Mouse (Mus musculus): ENCODE data around the gene Gps1.
"Not testable (repeated sequence)": the region's sequence is repeated elsewhere in the genome, so short reads cannot be mapped to it uniquely, and the experiment has no call there.

Gene Gps1

DNA sequence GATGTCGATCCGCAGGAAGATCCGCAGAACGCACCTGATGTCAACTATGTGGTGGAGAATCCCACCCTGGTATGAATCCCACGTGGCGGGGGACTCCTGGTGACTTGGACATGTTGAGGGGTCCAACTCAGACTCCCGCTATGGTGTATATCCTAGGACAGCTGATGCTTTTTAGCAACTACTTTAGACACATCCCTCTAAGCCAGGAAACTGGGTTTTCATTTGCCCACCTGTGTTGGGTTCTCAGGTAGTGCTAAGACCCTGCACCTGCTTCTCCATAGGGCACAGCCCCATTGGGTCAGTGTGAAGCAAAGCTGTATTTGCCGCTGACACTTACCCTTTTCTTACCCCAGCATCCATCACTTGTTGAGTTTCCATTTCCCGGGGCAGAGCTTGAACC, 1.1 kb downstream of the Gps1 start:
- no peak for DNase-seq (ENCODE audit: low read depth, low spot score)

DNA sequence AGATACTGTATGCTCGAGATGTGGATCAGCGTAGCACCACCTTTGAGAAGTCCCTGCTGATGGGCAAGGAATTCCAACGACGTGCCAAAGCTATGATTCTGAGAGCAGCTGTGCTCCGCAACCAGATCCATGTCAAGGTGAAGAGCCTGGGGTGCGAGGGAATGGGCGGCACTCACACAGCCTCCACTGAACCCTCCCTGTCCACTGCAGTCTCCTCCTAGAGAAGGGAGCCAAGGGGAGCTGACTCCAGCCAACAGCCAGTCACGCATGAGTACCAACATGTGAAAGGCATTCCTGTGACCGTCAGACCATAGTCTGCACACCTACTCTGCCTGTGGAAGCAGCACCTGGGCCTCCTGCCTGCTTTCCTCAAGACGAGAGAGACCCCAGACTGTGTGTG, 4.4 kb downstream of the Gps1 start:
- DNase-seq (ENCODE audit: low read depth, low spot score), result not testable (repeated sequence)

DNA sequence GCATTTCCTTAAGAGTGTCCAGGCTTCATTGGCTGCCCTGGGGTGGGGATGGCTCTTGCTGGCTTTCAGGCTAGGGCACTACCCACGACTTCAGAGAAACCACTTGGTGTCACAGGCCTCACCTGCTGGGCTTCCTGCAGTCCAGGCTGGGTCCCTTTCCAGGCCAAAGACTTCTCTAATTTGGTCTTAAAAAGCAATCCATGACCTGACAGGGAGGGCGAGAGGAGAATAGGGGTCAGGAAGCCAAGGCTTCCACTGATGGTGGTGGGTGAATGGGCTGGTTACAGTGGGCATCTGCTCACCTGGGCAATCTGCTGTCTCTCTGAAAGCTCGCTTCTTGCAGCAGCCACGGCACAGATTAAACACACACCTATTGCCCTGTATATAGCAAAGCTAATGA, 5.3 kb downstream of the Gps1 start:
- no peak for DNase-seq (ENCODE audit: low read depth, low spot score)

DNA sequence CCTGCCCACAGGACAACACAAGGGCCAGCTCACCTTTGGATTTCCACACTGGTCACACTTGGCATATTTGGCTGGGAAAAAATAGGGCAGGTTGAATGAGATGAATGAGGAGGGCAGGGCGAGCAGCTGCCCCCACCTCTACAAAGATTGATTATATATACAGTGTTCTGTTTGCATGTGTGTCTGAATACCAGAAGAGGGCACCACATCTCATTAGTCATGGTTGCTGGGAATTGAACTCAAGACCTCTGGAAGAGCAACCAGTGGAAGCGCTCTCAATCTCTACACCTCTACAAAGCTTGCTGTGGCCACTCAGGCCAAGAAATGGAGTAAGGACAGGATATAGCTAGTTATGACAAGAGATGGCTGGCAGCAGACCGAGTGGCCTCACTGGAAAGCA, 5.7 kb downstream of the Gps1 start:
- no peak for DNase-seq (ENCODE audit: low read depth, low spot score)

DNA sequence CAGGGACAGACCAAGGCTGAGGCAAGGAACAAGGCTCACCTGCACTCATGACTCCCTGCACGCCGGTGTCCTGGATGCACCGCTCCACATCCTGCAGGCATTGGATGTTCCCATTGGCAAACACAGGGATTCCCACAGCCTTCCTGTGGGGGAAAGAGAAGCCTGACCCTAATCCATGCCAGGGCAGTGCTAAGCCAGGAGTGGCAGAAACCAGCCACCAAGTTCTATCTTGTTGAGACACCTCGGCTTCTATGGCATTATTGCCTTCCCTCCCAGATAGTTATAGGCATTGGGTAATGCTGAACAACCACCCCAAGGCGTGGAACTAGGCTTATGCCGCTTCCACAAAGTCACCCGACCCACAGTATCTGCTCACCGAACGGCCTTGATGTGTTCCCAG, 8.6 kb downstream of the Gps1 start:
- no peak for DNase-seq (ENCODE audit: low read depth, low spot score)

DNA sequence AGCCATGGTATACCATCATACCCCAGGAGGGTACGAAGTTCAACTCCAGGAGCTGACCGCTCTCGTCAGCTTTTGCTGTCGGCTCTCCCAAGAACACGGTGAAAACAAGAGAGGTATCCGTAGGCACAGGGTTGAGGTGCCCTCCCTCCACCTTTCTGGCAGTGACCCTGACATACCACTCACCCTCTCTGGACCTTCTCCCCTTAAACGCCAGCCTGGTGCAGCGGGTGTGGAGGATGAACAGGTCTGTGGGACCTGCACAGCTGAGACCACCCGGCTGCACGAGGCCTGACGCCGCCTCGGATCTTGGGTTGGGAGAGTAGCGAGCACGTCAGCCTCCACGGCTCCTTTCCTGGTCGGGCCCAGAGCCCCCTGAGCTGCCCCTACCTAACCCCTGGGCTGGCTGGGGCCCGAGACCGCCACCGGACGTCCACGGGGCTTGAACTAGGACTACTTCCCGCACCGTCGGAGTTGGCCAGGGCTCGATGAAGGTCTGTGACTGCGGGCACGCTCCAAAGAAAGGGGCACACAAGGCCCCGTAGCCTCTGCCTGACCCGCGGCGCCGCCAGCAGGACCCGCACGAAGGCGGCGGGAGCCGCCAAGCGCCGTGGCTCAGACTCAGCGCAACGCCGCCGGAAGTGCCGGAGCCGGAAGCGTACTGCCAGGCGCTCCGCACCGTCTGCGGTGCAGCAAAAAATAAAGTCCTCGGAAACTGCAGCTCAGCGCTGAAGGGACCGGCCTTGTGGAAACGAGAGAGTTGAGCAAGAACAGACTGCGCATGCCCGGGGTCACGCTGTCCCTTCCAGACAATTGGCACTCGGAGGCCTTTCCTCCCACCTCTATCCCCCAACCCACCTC, 11.9 kb downstream of the Gps1 start, which contains the start of gene Dus1l:
Gene Dus1l, minus strand, starts transcription at position 648 of the 858 bp plus-strand sequence.
- peak; percentile 89 for DNase-seq (ENCODE audit: low read depth, low spot score)

DNA sequence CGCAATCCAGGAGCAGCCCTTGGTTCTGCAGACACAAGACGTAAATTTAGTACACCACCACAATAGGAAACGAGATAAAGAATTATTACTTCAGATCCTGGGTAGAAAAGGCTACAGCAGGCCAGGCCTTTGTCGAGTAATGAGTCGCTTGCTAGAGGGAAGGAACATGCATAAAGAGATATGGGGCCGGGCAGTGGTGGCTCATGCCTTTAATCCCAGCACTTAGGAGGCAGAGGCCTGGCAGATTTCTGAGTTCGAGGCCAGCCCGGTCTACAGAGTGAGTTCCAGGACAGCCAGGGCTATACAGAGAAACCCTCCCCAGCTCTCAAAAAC, 12.5 kb downstream of the Gps1 start:
- no peak for DNase-seq (ENCODE audit: low read depth, low spot score)

DNA sequence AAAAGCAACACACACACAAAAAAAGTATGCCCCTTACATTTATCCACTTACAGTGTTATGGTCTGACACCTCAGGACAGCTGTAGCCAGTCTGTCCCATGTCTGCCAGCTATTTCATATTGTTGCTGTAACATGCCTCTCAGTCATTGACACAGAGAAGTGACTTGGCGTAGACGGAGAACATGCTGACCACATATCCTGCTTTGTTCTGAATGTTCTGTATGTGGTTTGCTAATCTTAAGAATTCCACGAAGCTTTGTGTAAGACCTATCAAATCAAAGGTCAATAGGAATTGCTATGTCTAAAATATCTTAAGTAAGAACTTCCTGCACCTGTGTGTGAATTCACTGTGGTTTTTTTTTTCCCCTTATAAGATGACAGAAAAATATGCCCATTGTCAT, 14.2 kb downstream of the Gps1 start:
- DNase-seq (ENCODE audit: low read depth, low spot score), result no peak

DNA sequence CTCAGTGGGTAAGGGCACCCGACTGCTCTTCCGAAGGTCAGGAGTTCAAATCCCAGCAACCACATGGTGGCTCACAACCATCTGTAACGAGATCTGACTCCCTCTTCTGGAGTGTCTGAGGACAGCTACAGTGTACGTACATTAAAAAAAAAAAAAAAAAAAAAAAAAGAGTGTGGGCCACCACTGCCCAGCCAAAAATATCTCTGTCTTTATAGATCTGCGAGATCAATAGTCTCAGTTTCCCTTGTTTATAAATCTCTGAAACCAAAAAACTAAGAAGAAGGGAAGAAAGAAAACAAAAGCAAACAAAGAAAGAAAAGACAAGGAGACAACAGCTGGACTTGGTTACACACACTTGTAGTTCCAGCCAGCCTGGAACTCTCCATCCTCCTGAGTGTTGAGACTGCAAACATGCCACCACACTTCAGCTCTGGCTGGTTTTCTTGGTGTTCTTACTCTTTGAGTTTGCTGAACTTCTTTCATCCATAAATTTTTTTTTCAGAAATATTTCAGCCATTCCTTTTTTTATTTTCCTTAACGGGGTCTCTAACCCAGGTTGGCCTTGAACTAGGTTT, 15.3 kb downstream of the Gps1 start:
- no peak for DNase-seq (ENCODE audit: low read depth, low spot score)

DNA sequence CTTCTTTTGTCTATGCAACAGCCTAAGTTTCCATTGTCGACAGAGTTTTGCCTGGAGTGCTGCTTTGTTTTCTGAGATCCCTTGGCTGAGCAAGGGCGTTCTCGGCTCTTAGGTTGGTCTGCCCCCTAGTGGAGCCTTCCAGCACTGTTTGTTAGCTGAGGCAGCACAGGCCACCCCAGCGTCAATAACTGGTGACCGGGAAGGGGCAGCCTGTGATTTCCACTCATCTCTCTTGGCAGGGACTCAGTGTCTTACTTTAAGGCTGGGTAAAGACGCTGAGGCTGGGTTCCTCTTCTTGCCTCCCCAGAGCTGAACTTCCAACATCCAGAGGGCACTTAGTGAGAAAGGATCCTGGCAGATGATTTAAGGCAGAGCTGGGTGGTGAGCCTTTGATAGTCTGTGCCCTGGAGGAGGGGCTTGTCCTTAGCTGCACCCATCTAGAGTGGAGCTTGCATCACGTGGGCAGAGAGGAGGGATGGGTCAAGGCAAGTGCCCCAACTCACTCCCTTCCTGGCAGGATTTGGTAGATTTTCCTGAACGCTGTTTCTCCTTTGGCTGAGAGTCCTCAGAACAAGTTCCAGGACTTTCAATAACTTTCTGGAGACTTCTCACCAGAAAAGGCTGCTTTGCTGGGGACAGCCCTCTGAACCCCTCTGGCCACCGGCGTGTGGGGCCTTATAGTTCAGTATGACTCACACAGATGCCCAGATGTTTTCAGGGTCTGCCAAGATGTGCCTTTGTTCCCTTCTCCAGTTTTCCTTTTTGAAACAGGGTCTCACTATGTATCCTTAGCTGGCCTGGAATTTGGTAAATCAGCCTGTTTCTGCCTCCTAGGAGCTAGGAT, 16.2 kb downstream of the Gps1 start:
- DNase-seq (ENCODE audit: low read depth, low spot score), result no peak

DNA sequence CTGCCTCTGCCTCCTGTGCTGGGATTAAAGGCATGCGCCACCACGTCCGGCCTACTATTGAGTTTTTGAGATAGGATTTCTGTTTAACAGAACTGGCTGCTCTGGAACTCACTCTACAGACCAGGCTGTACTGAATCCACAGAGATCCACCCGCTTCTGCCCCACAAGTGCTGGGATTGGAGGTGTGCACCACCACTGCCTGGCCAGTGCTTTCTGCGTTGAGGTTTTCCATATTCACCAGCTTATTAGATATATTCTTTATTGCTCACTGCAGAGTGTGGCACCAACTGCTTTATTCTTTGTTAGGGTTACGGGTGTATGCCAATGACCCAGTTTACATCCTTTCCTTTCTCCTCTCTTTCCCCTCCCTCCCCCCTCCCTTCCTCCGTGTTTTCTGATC, 20.2 kb downstream of the Gps1 start:
- no peak for DNase-seq (ENCODE audit: low read depth, low spot score)

DNA sequence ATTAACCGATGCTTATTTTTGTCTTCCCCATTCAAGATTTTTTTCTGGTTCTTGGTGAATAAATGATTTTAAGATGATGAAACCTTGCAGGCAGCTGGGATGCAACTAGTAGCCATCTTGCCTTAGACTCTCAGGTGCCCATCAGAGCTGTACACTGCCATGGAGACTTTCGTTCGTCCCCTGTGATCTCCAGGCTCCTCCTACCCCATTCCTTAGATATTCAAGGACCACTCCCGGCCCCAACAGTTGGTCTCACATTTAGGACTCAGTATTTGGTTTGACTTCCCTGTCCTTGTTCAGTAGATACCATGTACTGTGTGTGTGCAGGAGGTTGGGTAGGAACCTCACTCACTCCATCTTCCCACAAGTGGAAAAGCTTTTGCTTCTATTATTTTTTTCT, 20.7 kb downstream of the Gps1 start:
- no peak for DNase-seq (ENCODE audit: low read depth, low spot score)

DNA sequence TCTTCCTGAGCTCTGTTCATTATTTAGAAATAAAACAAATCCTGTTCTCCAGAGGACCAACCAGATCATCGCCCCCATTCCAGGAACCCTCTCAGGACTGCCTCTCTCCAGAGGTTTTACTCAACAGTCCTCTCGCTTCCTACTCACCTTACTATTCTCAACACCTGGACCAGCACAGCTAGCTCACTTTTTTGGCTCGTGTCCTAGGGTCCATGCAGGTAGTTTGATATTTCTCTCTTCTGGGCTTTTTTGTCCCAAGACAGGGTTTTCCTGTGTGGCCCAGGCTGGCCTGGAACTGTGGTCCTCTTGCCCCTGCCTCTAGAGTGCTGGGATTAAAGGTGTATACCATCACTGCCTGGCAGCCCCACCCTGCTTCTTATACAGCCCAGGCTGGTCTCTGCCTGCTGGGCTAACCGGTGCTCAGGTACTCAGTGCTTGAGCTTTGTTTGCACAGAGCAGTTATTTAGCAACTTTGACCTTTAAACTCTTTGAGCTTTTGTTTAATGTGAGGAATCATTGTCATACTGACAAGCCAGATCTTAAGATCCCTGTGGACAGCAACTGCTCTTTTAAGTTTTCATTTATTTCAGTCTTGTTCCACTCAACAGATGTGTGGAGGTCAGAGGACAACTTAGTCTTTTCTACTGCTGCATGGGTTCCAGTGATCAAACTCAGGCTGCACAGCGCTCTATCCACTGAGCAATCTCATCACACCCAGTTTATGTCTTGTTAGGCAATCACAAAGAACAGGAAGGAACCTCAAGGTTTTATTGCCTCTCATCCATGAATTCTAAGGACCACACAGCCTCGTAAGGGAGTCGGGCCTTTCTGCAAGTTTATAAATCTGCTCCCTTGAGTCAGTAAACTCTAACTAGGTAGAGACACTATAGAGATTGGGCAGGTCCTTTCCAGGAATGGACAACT, 21.6 kb downstream of the Gps1 start:
- no peak for DNase-seq (ENCODE audit: low read depth, low spot score)

DNA sequence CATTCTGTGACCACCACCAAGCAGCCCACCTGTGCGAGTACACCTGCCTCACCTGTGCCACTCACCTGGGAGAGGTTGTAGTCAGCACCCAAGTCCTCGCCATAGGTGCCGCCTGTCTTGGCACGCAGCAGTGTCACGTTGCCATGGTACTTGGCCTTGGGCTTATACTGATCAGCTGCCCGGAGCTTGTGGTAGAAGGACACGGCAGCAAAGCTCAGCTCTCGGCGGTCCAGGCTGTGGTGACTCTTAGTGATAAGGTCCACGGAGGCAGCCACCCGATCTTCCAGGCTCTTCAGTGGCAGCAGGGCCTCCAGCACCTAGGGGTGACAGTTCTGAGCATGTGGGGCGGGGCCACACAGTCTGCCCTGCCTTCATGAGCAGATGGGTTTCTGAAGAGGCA, 23.9 kb downstream of the Gps1 start:
- no peak for DNase-seq (ENCODE audit: low read depth, low spot score)

DNA sequence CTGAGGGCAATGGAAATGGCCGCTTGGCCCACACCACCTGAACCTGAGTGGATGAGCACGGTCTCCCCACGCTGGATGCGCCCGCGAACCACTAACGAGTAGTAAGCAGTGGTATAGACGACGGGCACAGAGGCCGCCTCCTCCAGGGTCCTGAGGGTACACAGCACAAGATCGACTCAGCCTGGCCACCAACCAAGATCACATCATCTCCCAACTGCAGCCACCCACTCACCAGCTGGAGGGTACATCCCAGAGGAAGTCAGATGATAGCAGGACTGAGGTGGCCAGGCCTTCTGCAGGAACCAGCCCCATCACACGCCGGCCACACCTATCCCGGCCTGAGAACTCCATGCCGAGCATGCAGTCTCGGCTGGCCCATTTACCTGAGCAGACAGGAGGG, 28.0 kb downstream of the Gps1 start:
- no peak for DNase-seq (ENCODE audit: low read depth, low spot score)

DNA sequence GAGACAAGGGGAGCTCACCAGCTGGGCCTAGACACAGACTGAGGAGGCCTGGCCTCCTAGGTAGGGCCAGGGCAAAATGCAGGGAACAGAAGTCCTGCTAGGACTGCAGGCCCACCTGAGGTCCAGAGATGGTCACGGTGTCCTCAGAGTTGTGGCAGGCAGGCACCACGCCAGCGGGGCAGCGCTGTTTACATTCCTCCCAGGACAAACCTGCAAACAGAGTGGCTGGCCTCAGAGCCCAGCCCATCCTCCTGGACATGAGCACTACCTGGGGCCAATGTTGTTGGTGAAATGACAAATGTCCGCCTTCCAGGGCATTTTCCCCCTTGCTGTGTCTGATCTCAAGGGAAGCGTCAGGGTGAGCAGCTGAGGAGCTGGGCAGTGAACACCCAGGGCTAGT, 33.3 kb downstream of the Gps1 start:
- no peak for DNase-seq (ENCODE audit: low read depth, low spot score)

DNA sequence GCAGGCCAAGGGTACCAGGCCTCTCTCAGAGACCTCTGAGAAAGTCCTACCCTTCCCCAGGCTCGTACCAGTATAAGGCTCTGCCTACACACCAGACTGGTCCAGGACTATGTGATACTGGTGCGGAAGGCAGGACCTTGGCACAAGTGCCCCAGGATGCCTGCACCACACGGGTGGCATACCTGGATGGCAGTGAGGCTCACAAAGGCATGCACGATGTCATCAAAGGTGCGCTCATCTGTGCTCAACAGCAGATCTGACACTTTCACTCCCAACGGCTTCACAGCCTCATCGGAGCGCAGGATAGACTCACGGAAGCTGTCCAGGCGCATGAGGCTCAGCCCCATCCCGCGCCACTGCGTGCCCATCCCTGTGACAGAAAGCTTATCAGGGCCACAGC, 34.2 kb downstream of the Gps1 start:
- DNase-seq (ENCODE audit: low read depth, low spot score), result no peak

DNA sequence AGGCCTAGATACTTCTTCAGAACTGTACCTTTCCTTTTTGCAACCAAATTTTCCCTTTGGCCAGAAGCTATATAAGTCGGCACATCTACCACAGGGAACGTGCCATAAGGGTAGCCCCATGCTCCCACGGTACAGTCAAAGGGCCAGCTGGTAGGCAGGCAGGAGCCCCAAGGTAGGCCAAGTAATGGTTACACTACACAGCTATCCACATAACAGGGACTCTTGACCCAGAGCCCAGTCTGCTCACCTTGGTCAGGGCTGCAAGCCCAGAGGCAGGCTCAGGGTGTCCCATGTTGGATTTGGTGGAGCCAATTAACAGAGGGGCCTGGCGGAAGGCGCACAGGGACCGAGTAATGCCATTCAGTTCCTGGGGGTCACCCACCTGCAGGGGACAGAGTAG, 35.5 kb downstream of the Gps1 start:
- no peak for DNase-seq (ENCODE audit: low read depth, low spot score)

DNA sequence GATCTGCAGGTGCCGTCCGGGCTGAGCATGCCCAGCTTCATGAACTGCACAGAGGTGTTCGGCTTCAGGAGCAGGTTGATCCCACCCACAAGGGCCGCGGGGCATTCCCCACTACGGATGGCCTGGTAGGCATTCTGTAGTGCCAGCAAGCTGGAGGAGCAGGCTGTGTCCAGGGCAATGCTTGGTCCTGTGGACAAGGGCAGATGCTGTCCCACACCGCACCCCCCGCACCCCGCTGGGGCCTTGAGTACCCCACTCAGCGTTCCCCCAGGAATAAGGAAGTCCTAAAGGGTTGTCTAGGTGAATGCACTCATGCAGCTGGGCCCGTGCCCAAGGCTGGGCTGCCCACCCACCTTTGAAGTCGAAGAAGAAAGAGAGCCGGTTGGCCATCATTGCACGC, 36.5 kb downstream of the Gps1 start:
- DNase-seq (ENCODE audit: low read depth, low spot score), result no peak

DNA sequence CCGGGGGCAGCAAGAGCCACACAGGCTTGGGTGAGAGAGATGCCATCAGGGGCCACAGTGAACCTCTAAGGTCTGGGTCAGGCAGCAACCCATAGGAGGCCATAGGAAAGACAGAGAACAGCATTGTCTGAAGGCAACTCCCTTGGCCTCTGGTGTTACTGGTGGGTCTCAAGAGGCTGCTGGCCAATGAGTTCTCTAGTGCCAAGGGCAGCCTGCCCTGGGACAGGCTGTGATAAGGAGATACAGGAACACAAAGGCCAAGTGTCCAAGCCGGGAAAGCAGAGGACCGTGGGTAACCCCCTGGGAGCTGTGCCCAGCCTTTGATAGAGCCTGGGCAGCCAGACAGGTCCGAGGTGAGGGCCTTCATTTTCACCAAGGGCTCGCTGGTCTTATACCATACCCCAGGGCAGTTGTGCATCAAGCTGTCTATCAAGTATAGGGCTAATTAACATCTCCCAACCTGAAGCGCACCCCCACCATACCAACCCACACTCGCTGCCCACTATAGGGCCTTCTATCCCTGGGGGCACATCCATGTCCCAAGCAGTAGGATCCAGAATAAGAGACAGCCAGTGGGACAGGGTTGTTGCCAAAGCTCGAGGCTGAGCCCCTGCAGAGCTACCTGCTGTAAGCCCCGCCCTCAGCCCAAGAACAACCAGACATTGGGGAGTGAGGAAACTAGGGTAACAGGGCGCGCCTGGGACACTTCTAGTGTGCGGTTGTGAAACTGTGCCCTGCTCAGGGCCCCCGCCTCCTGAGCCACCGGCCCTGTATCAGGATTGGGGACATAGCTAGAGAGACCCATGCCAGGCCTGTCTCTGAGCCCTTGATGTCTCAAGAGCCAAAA, 37.2 kb downstream of the Gps1 start:
- no peak for DNase-seq (ENCODE audit: low read depth, low spot score)

DNA sequence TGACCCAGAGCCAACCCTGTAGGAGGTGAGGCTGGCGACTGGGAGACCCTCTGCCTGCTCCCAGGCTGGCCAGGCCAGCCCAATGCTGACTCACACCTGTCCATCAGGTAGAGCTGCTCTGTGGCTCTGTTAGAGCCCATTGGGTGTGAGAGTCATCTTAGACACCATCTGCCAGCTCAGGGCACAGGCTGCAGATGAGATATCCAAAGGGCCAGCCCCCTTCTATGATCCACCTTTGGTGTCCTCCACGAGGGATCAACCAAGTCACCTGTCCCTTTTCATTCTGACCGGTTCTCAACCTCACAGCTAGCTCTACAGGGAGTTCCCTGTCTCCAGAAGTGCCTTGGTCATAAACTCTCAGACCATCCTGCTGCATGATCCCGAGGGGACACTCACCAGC, 38.2 kb downstream of the Gps1 start:
- no peak for DNase-seq (ENCODE audit: low read depth, low spot score)

Data from brain, embryonic 18.5 days (tissue).